Mouse (Mus musculus): ENCODE results near the gene Soga1.

The Soga1 gene

DNA sequence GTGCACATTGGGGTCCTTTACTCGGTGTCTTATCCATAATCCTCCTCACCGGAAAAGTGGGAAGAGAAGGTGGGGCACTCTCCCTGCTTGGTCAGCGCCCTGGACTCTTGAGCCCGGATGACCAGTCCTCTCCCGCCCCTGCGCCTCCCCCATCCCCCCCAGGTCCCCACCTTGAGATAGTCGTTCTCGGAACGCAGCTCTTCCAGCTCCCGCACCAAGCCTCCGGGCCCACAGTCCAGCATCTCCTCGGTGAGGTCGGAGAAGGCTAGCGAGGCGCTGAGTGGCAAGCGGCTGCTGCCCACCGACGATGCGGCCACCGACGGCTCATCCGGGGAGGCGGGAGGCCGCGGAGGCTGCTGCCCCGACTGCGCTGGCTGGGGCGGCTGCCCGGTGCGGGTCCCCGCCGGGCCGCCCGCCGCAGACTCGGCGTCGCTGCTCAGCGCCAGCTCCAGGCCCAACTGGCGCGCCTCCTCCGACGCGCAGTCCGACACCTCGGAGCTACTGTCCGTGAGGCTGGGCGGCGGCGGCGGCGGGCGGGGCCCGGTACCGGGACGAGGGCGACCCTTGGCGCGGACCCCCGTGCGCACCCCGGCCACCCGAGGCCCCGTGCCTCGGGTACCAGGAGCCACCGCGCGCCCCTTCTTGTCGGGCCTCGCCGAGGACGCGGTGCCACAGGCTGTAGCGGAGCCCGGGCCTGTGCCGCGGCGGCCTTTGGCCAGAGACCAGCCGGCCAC lies 828 bp downstream of the Soga1 start:
- peak; percentile 66 for DNase-seq

DNA sequence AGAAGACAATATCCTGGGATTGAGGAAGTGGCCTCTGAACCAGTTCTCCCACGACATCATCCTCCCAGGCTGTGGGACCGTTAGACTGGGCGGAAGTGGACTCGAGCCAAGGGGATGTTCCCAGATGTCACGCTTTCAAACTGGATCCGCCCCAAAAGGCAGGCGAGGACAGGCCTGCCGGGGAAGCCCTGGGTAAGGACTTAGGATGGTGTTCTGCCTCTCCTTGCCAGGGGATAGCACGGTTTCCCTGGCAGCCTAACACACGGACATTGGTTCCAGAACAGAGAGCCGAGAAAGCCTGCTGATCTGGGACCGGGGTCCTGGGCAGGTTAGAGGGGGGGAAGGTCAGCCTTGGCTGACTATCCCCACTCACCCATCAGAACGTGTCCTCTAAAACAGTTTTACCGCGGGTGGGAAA lies 1.4 kb downstream of the Soga1 start:
- DNase-seq = peak; percentile 81

GRCm38 (mm10) chr2:157077160-157077559 lies 1.9 kb downstream of the Soga1 start:
- peak; percentile 86 for DNase-seq

GRCm38 (mm10) chr2:157076585-157076984 lies 2.5 kb downstream of the Soga1 start:
- DNase-seq = no peak

- peak; percentile 88 for DNase-seq
Measured at GRCm38 (mm10) chr2:157075685-157076084, 3.4 kb downstream of the Soga1 start.

- DNase-seq = no peak
Measured at GRCm38 (mm10) chr2:157075226-157075625, 3.8 kb downstream of the Soga1 start.

GRCm38 (mm10) chr2:157074772-157075171 lies 4.3 kb downstream of the Soga1 start:
- DNase-seq = peak; percentile 61

DNA sequence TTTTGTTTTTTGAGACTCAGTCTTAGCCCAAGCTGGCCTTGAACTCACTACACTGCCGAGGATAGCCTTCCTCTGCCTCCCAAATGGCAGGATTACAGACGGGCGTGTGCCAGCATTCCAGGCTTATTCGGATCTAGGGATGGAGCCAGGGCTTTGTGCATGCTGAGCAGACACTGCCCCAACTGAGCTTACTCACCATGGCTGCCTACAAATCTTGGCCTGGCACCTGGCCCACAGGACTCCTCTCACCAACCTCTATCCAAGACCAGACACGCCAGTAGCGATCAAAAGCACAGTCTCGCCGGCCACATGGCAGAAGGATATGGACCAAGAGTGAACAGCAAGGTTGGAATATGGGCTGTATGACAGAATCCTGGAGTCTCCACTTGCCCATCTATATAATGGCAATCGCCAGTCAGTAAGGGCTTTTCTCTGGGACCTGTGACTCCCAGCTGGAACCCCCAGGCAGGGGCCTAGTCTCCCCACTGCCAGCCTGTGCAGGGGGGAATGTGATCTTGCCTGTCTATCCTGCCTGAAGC lies 4.8 kb downstream of the Soga1 start:
- DNase-seq = peak; percentile 95

GRCm38 (mm10) chr2:157073378-157074052 lies 5.5 kb downstream of the Soga1 start:
- peak; percentile 63 for DNase-seq

DNA sequence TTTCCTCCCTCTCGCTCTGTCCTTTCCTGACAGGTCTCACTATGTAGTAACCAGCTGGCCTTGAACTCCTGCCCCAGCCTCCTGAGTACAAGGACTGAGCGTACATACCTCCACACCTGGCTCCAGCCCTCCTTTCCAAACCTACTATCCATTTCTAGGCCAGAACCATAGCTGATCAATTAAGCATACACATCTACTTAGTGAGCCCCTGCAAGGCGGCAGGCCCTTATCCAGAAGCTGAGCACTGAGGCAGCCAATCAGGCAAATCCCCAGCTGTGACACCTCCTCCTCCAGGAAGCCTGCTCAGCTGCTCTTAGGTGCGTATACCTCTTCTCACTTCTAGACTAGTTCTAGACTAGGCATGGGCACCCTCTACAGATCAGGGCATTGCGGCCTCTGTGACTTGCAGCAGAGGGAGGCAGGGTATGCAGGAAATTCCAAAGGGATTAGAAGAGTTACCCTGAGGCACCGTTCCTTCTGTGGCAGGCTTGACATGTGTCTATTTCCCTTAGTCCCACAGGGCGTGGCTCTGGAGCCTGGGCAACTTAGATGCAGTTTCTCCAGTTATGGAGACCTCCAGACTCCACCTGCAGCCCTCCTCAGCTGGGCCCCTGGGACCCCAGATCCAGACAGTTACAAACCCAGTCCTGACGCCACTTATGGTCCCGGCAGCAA lies 6.6 kb downstream of the Soga1 start:
- DNase-seq = peak; percentile 54

- DNase-seq = peak; percentile 84
Measured at GRCm38 (mm10) chr2:157071556-157071955, 7.5 kb downstream of the Soga1 start.

- DNase-seq = peak; percentile 79
Measured at GRCm38 (mm10) chr2:157070365-157070764, 8.7 kb downstream of the Soga1 start.

DNA sequence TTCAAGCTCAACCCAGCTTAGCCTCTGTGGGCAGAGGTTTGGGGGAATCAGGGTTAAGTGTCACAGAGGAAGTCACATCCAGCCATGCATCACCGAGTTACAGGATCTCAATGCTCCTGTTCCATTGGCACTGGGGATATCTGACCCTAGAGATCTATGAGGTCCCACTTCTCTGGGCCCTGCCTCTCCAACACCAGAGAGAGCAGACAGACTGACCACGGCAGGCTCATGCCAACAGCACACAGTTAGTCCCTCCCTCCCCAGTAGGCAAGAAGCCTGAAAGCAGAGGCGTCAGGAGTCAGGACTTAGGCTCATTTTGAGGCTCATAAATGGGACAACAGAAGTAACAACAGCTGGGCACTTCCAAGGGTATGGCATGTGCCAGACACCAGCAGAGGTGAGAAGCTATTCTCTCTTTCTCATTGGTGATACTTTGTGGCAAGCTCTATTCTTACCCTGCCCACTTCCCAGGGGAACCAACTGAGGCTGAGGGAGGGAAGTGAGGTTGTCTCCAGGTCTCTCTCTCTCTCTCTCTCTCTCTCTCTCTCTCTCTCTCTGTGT lies 9.2 kb downstream of the Soga1 start:
- no peak for DNase-seq

DNA sequence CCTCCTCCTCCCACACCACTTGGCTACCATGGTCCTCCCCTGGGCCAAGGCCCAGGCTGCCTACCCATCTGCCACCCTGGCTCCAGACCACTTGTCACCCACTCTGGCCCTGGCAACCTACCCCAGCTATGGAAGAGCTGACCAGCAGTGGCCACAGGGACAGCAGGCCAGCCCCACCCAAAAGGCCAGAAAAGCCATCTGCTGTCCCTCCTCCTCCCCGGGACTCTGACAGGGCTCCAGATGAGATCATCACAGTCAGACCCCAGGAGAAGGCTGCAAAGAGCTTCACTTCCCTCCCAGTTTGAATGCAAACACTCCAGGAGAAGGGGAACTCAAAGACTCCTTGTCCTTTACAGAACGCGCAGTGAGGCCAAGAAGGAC lies 9.7 kb downstream of the Soga1 start:
- peak; percentile 98 for DNase-seq

- peak; percentile 84 for DNase-seq
Measured at GRCm38 (mm10) chr2:157068701-157069354, 10.2 kb downstream of the Soga1 start.

GRCm38 (mm10) chr2:157066731-157067430 lies 12.2 kb downstream of the Soga1 start:
- peak; percentile 51 for DNase-seq

- DNase-seq = peak; percentile 56
Measured at GRCm38 (mm10) chr2:157065879-157066226, 13.2 kb downstream of the Soga1 start.

DNA sequence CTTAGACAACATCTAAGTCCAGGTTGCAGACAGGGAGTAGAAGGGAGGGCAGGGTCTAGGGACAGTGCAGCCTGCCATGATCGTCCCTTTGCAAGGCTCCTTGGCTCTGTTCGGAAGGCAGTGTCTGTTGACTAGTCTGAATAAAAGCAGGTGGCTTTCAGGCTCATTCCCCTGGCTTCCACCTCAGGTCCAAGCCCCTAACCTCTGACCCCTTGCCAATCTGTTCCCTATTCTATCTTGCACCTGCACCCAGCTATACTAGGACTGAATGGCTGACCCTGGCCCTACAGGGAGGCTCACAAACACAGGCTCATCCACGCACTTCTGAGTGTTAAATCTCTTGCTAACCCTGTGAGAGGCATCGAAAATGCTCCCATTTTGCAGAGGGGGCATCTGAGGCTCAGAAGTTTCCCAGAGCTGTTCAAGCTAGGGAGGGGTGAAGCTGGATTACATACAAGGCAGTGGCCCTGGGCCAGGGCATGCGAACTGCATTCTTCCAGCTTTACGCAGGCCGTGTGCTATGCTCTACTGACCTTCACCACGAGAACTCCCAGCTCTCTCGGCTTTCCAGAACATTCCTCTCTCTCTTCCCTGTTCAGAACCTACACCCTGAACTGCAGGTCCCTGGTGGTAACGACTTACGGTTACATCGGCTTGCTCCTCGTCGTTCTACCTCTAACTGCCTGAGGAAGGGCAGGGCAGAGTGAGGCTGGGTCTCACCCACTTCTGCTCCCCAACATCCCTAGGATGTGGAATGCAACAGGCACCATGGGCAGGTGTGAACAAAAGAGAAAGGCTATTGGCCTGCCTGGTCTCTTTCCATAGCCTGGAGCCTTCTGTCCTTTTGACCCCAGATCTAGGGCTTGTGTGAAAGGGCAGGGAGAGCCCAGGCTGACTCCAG lies 13.8 kb downstream of the Soga1 start:
- DNase-seq = peak; percentile 48

- peak; percentile 67 for DNase-seq
Measured at GRCm38 (mm10) chr2:157064136-157064535, 14.9 kb downstream of the Soga1 start.

GRCm38 (mm10) chr2:157063241-157063700 lies 15.8 kb downstream of the Soga1 start:
- DNase-seq = peak; percentile 75

Measured in cerebellum, adult 11-12 months (tissue).